Mouse (Mus musculus) heart, postnatal 0 days (tissue): ENCODE results near the gene Tbc1d10b. TPM values are rescaled to one million over a fixed set of nuclear protein-coding genes. Genes with fewer than 3 reads are reported as not detected.

Experiments
- ATAC-seq: fragments of 200-750 bp; cut with Nextera tagmentation; 2 replicates; pipeline ENCODE4 v1.8.0; 2017; ENCODE audit warnings: low read depth, moderate number of reproducible peaks, moderate library complexity; ENCODE audit not compliant: insufficient read depth
- DNase-seq: peaks from one replicate; pipeline ENCODE4 v3.0.0-alpha.2; 2016; ENCODE audit warnings: low spot score
- H3K27ac ChIP-seq: fragments of 300-500 bp; sonication (generic); 2 replicates; pipeline ENCODE4 v1.5.1; 2014; ENCODE audit warnings: low read depth, mild to moderate bottlenecking
- H3K27me3 ChIP-seq: fragments of 300-500 bp; sonication (generic); 2 replicates; pipeline ENCODE4 v1.6.1; 2014; ENCODE audit warnings: low read length, mixed read lengths; ENCODE audit not compliant: control insufficient read depth, insufficient read depth
- H3K36me3 ChIP-seq: fragments of 300-500 bp; sonication (generic); replicated peaks from 2 replicates; pipeline ENCODE4 v1.6.1; 2014; ENCODE audit warnings: low read length, mixed read lengths; ENCODE audit not compliant: control insufficient read depth, insufficient read depth
- H3K4me1 ChIP-seq: fragments of 300-500 bp; sonication (generic); 2 replicates; pipeline ENCODE4 v1.6.1; 2014; ENCODE audit warnings: antibody characterized with exemption; ENCODE audit not compliant: control insufficient read depth, insufficient read depth
- H3K4me2 ChIP-seq: fragments of 300-500 bp; sonication (generic); 2 replicates; pipeline ENCODE4 v1.6.1; 2014; ENCODE audit warnings: low read depth, mild to moderate bottlenecking, low read length, moderate library complexity
- H3K4me3 ChIP-seq: fragments of 300-500 bp; sonication (generic); 2 replicates; pipeline ENCODE4 v1.5.1; 2014; ENCODE audit warnings: low read depth, low read length
- H3K9ac ChIP-seq: fragments of 300-500 bp; sonication (generic); replicated peaks from 2 replicates; pipeline ENCODE4 v1.6.1; 2014; ENCODE audit warnings: low read depth, low read length, mixed read lengths
- H3K9me3 ChIP-seq: fragments of 300-500 bp; sonication (generic); replicated peaks from 2 replicates; pipeline ENCODE4 v1.6.1; 2016; ENCODE audit warnings: low read length; ENCODE audit not compliant: control insufficient read depth
- CTCF ChIP-seq: IDR thresholded peaks from 2 replicates; pipeline ENCODE4 v1.5.1; 2016; ENCODE audit warnings: antibody characterized with exemption, control low read depth, low read depth
- EP300 ChIP-seq: IDR thresholded peaks from 2 replicates; pipeline ENCODE4 v1.6.1; 2016; ENCODE audit warnings: antibody characterized with exemption, low read depth
- WGBS: fragments of 180-500 bp; shearing (Covaris S2); extraction: QIAGEN DNeasy Blood & Tissue Kit; methylation state at CpG from one replicate; pipeline ENCODE4 v1.1.7; 2014; 5-methylcytosine and 5-hydroxymethylcytosine counted together
- polyA plus RNA-seq: library from polyadenylated mRNA; unstranded; fragments of >200 nt; fragmentation: Nextera tagmentation; extraction: Ambion mirVana; gene quantifications from 2 replicates; pipeline ENCODE4 v1.2.1, GENCODE M21; 2015
- total RNA-seq: library from RNA; depleted of rRNA; stranded (reverse); fragments of >200 nt; gene quantifications from 2 replicates; pipeline ENCODE4 v1.2.3, GENCODE M21; 2014; ENCODE audit warnings: low replicate concordance

Tbc1d10b gene
- total and polyA plus RNA-seq, 2 experiments from 2014 or later = 10.8 to 45.3 TPM

DNA sequence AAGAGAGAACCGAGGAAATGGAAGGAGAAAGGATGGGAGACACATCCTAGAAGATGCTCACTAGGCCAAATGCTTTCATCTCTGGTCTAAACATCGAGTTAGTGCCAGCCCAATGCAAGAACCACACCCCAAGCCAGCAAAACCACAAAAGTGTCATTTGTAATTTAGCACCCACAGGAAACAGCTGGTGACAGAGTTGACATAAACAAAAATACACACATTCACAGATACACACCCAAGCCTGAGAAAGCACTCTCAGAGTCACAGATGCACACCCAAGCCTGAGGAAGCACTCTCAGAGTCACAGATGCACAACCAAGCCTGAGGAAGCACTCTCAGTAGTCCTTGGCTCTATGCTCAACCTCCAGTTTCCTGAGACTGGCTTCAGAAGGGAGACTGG lies 27.5 kb downstream of the Tbc1d10b start:
- no peaks in the 10 kb centered on the region for H3K4me1 ChIP-seq
- no peaks in the 10 kb centered on the region for H3K36me3 ChIP-seq
- no peak overlapping the region for H3K27ac ChIP-seq
- no peak overlapping the region for H3K9ac ChIP-seq
- no peak overlapping the region for H3K4me3 ChIP-seq
- no peak for ATAC-seq
- no peak overlapping the region for H3K4me2 ChIP-seq
- no peaks in the 10 kb centered on the region for H3K27me3 ChIP-seq
- H3K9me3 ChIP-seq = no peaks in the 10 kb centered on the region
- 46% methylated on average over 2 of the region's 2 CpGs for WGBS
- TF ChIP-seq CTCF (no peak), EP300 (no peak)
- no peak for DNase-seq

DNA sequence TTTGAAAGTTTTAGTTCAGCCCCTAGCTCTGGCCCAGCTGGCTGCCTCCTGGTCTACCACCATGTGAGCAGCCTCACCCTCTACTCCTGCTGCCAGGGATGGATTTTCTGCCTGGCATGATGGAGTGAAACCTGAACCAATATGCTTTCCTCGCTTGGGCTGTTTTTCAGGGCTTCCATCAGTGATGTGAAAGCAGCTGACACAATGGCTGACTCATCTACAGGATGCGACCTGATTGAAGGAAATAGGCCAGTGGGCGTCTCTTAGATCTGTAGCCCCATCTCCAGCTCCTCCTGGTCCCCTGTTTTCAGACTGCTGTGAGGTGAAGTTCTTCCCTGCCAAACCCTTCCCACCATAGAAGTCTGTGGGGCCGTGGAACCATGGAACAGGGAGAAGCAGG lies 31.3 kb downstream of the Tbc1d10b start:
- no peak for ATAC-seq
- no peak overlapping the region for H3K4me3 ChIP-seq
- H3K9me3 ChIP-seq = 0 out of 2 replicates have a peak, but pooled peaks cover 4% of the 10 kb centered on the region
- no peaks in the 10 kb centered on the region for H3K4me1 ChIP-seq
- TF ChIP-seq CTCF (no peak), EP300 (no peak)
- H3K9ac ChIP-seq = no peak overlapping the region
- H3K36me3 ChIP-seq = no peaks in the 10 kb centered on the region
- H3K4me2 ChIP-seq = no peak overlapping the region
- no peak for DNase-seq
- WGBS = 55% methylated on average over 4 of the region's 4 CpGs
- H3K27me3 ChIP-seq = no peaks in the 10 kb centered on the region
- no peak overlapping the region for H3K27ac ChIP-seq

DNA sequence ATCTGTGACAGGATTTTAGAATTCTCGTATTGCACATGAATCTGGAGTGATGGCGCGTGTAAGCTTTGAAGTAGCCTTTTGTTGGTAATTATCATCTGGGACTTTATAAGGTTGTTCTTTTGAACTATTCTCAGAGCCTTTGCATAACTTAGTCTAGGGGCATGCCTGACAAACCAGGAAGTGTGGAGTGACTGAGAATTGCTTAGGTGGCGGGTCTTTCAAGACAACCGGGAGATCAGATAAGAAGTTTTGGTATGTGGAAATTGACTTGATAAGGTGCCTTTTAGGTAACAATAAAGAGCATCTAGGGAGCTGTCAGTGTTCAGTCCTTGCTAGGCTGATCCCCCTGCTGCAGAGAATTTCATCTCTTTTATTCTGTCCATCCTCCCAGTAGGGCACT lies 41.8 kb downstream of the Tbc1d10b start:
- Histone ChIP-seq H3K4me3 (no peak overlapping the region), H3K4me2 (no peak overlapping the region), H3K27ac (no peak overlapping the region), H3K9me3 (no peaks in the 10 kb centered on the region), H3K9ac (no peak overlapping the region), H3K4me1 (no peaks in the 10 kb centered on the region), H3K36me3 (no peaks in the 10 kb centered on the region), H3K27me3 (no peaks in the 10 kb centered on the region)
- TF ChIP-seq EP300 = no peak
- no peak for TF ChIP-seq CTCF
- ATAC-seq (no peak), DNase-seq (no peak)
- 75% methylated on average over 5 of the region's 5 CpGs for WGBS

DNA sequence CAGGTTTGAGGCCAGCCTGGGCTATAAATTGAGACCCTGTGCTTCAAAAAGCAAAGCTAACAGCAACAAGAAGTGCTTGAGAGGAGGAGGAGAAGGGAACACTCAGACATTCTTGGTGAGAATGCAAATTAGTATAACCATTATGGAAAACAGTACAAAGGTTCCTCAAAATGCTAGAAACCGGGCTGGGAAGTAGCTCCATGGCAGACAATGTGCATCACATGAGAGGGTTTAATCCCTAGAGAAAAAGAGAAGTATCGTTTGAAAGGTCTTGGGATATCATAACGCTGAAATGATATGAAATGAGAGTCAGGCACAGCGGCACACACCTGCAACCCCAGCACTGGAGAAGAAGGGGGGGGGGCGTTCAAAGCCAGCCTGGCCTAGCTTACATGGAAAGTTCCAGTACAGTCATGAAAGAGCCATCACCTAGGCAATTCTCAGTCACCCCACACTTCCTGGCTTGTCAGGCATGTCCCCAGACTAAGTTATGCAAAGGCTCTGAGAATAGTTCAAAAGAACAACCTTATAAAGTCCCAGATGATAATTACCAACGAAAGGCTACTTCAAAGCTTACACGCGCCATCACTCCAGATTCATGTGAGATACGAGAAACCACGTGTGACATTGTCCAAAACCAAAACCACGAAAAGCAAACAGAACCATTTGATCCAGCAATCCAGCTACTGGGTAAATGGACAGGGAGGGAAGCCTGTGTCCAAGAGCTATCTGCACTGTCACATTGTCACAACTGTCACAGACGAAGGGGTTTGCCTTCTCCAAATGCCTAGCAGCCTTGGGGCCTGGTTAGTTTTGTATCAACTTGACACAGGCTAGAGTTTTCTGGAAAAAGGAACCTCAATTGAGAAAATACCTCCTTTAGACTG lies 42.4 kb downstream of the Tbc1d10b start:
- no peak for ATAC-seq

DNA sequence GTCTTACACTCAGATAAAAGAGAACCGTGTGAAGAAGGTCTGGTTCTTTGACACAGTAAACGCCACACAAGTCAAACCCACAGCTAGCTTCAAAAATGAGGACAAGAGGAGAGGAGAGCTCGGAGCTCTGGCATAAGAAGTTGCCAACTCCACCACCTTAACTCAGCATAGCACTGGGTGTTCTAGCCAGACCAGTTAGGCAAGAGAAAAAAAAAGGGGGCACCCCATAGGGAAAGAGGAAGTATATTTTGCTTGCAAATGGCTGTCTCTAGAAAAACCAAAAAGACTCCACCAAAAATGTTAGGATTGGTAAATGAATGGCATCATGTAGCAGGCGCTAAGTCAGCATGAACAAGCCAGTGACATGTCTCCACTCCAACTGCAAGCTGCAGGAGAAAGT lies 44.3 kb downstream of the Tbc1d10b start:
- no peaks in the 10 kb centered on the region for H3K27me3 ChIP-seq
- ATAC-seq = no peak
- no peaks in the 10 kb centered on the region for H3K9me3 ChIP-seq
- H3K4me3 ChIP-seq = no peak overlapping the region
- H3K36me3 ChIP-seq = no peaks in the 10 kb centered on the region
- TF ChIP-seq EP300 = no peak
- TF ChIP-seq CTCF = no peak
- WGBS = 77% methylated on average over 4 of the region's 4 CpGs
- no peak for DNase-seq
- no peak overlapping the region for H3K9ac ChIP-seq
- no peak overlapping the region for H3K27ac ChIP-seq
- no peak overlapping the region for H3K4me2 ChIP-seq
- H3K4me1 ChIP-seq = no peaks in the 10 kb centered on the region

More for the DNA sequence above, 42.4 kb downstream of the Tbc1d10b start:
- Histone ChIP-seq H3K4me2 (no peak overlapping the region), H3K9me3 (no peaks in the 10 kb centered on the region), H3K4me1 (no peaks in the 10 kb centered on the region), H3K4me3 (no peak overlapping the region), H3K9ac (no peak overlapping the region), H3K27ac (no peak overlapping the region), H3K36me3 (no peaks in the 10 kb centered on the region), H3K27me3 (no peaks in the 10 kb centered on the region)
- TF ChIP-seq EP300 = no peak
- no peak for TF ChIP-seq CTCF
- WGBS = 80% methylated on average over 12 of the region's 12 CpGs
- no peak for DNase-seq
